Mouse (Mus musculus) forebrain, embryonic 11.5 days (tissue): ENCODE results near the gene Ruvbl1. TPM values are rescaled to one million over a fixed set of nuclear protein-coding genes. Genes with fewer than 3 reads are reported as not detected.

Experiments
- ATAC-seq: fragments of 200-750 bp; cut with Nextera tagmentation; replicated peaks from 2 replicates; pipeline ENCODE4 v1.8.0; 2017; ENCODE audit warnings: moderate TSS enrichment; ENCODE audit not compliant: low FRiP score
- DNase-seq: peaks from one replicate; pipeline ENCODE4 v3.0.0-alpha.2; 2017; ENCODE audit warnings: low spot score
- H3K27ac ChIP-seq: fragments of 300-500 bp; sonication (generic); 2 replicates; pipeline ENCODE4 v1.5.1; 2014; ENCODE audit warnings: low read depth, low read length
- H3K27me3 ChIP-seq: fragments of 300-500 bp; sonication (generic); 2 replicates; pipeline ENCODE4 v1.6.1; 2014; ENCODE audit warnings: mild to moderate bottlenecking, low read length, mixed read lengths; ENCODE audit not compliant: control insufficient read depth, insufficient read depth
- H3K36me3 ChIP-seq: fragments of 300-500 bp; sonication (generic); 2 replicates; pipeline ENCODE4 v1.6.1; 2014; ENCODE audit warnings: mild to moderate bottlenecking, low read length, moderate library complexity, mixed read lengths; ENCODE audit not compliant: control insufficient read depth, insufficient read depth
- H3K4me1 ChIP-seq: fragments of 300-500 bp; sonication (generic); replicated peaks from 2 replicates; pipeline ENCODE4 v1.6.1; 2014; ENCODE audit warnings: low read length, mixed read lengths; ENCODE audit not compliant: control insufficient read depth, insufficient read depth
- H3K4me2 ChIP-seq: fragments of 300-500 bp; sonication (generic); 2 replicates; pipeline ENCODE4 v1.6.1; 2014; ENCODE audit warnings: low read depth, mild to moderate bottlenecking, low read length, moderate library complexity, mixed read lengths; ENCODE audit not compliant: severe bottlenecking
- H3K4me3 ChIP-seq: fragments of 300-500 bp; sonication (generic); 2 replicates; pipeline ENCODE4 v1.5.1; 2014; ENCODE audit warnings: low read depth, low read length
- H3K9ac ChIP-seq: fragments of 300-500 bp; sonication (generic); 2 replicates; pipeline ENCODE4 v1.6.1; 2014; ENCODE audit warnings: low read length
- H3K9me3 ChIP-seq: fragments of 300-500 bp; sonication (generic); 2 replicates; pipeline ENCODE4 v1.6.1; 2016; ENCODE audit warnings: low read length, mixed read lengths; ENCODE audit not compliant: control insufficient read depth
- WGBS: fragments of 180-500 bp; shearing (Covaris S2); extraction: QIAGEN DNeasy Blood & Tissue Kit; methylation state at CpG from one replicate; pipeline ENCODE4 v1.1.7; 2014; 5-methylcytosine and 5-hydroxymethylcytosine counted together
- polyA plus RNA-seq: library from polyadenylated mRNA; unstranded; fragments of >200 nt; fragmentation: Nextera tagmentation; extraction: Ambion mirVana; gene quantifications from 2 replicates; pipeline ENCODE4 v1.2.1, GENCODE M21; 2014

Gene Ruvbl1
- polyA plus RNA-seq, 1 experiment from 2014 or later: 166 TPM

- ATAC-seq: no peak
- peaks cover 7% of the 10 kb centered on the region; the same call in 1 of the 2 replicates for H3K36me3 ChIP-seq
These were observed 20.2 kb downstream of the Ruvbl1 start for GRCm38 (mm10) chr6:88485378-88485777.

GRCm38 (mm10) chr6:88486893-88487292 lies 21.7 kb downstream of the Ruvbl1 start:
- DNase-seq: peak; percentile 70

More at GRCm38 (mm10) chr6:88485378-88485777, 20.2 kb downstream of the Ruvbl1 start:
- DNase-seq: no peak
- no peak overlapping the region for H3K9ac ChIP-seq
- no peaks in the 10 kb centered on the region for H3K9me3 ChIP-seq
- no peak overlapping the region for H3K4me3 ChIP-seq
- H3K4me1 ChIP-seq: no peaks in the 10 kb centered on the region
- 90% methylated on average over 6 of the region's 6 CpGs for WGBS
- H3K27ac ChIP-seq: no peak overlapping the region
- no peaks in the 10 kb centered on the region for H3K27me3 ChIP-seq
- no peak overlapping the region for H3K4me2 ChIP-seq

GRCm38 (mm10) chr6:88489026-88489425 lies 23.8 kb downstream of the Ruvbl1 start:
- Histone ChIP-seq H3K9me3 (no peaks in the 10 kb centered on the region), H3K27ac (no peak overlapping the region), H3K27me3 (no peaks in the 10 kb centered on the region), H3K4me3 (no peak overlapping the region), H3K36me3 (peaks cover 2% of the 10 kb centered on the region; the same call in 1 of the 2 replicates), H3K4me1 (no peaks in the 10 kb centered on the region), H3K4me2 (no peak overlapping the region), H3K9ac (no peak overlapping the region)
- WGBS: 94% methylated on average over 7 of the region's 7 CpGs
- no peak for ATAC-seq
- DNase-seq: no peak

More at GRCm38 (mm10) chr6:88486893-88487292, 21.7 kb downstream of the Ruvbl1 start:
- ATAC-seq: no peak
- Histone ChIP-seq H3K27me3 (no peaks in the 10 kb centered on the region), H3K4me2 (no peak overlapping the region), H3K9me3 (no peaks in the 10 kb centered on the region), H3K4me3 (no peak overlapping the region), H3K9ac (no peak overlapping the region), H3K4me1 (no peaks in the 10 kb centered on the region), H3K27ac (no peak overlapping the region), H3K36me3 (peaks cover 7% of the 10 kb centered on the region; the same call in 1 of the 2 replicates)
- 92% methylated on average over 8 of the region's 8 CpGs for WGBS

- Histone ChIP-seq H3K27me3 (no peaks in the 10 kb centered on the region), H3K9me3 (no peaks in the 10 kb centered on the region), H3K9ac (no peak overlapping the region), H3K36me3 (peaks cover 2% of the 10 kb centered on the region; the same call in 1 of the 2 replicates), H3K4me2 (no peak overlapping the region), H3K27ac (no peak overlapping the region), H3K4me1 (no peaks in the 10 kb centered on the region), H3K4me3 (no peak overlapping the region)
- WGBS: 92% methylated on average over 6 of the region's 6 CpGs
- no peak for DNase-seq
- ATAC-seq: no peak
These were observed 24.6 kb downstream of the Ruvbl1 start for GRCm38 (mm10) chr6:88489834-88490233.

GRCm38 (mm10) chr6:88490629-88491354 lies 25.6 kb downstream of the Ruvbl1 start:
- Histone ChIP-seq H3K4me2 (no peak overlapping the region), H3K4me1 (no peaks in the 10 kb centered on the region), H3K9ac (no peak overlapping the region), H3K27ac (no peak overlapping the region), H3K36me3 (peaks cover 2% of the 10 kb centered on the region; the same call in 1 of the 2 replicates), H3K9me3 (no peaks in the 10 kb centered on the region), H3K4me3 (no peak overlapping the region), H3K27me3 (no peaks in the 10 kb centered on the region)
- no peak for DNase-seq
- WGBS: 92% methylated on average over 12 of the region's 12 CpGs
- ATAC-seq: no peak

GRCm38 (mm10) chr6:88493712-88494111 lies 28.5 kb downstream of the Ruvbl1 start:
- no peaks in the 10 kb centered on the region for H3K9me3 ChIP-seq
- H3K27me3 ChIP-seq: no peaks in the 10 kb centered on the region
- DNase-seq (no peak), ATAC-seq (no peak)
- no peaks in the 10 kb centered on the region for H3K4me1 ChIP-seq
- 92% methylated on average over 6 of the region's 6 CpGs for WGBS
- no peak overlapping the region for H3K4me2 ChIP-seq
- no peak overlapping the region for H3K9ac ChIP-seq
- H3K36me3 ChIP-seq: peaks cover 2% of the 10 kb centered on the region; the same call in 1 of the 2 replicates
- no peak overlapping the region for H3K4me3 ChIP-seq
- H3K27ac ChIP-seq: no peak overlapping the region

- no peak overlapping the region for H3K27ac ChIP-seq
- ATAC-seq: peak; percentile 79
- peak; percentile 90 for DNase-seq
These were observed 34.5 kb downstream of the Ruvbl1 start for GRCm38 (mm10) chr6:88499481-88500404.

GRCm38 (mm10) chr6:88500405-88500767 lies 35.2 kb downstream of the Ruvbl1 start:
- Histone ChIP-seq H3K9me3 (no peaks in the 10 kb centered on the region), H3K9ac (peak overlapping the region; percentile 63; the same call in 1 of the 2 replicates), H3K4me1 (peaks cover 5% of the 10 kb centered on the region; the same call in 1 of the 2 replicates), H3K27ac (no peak overlapping the region), H3K4me2 (peak overlapping the region; percentile 98), H3K4me3 (peak overlapping the region; percentile 54), H3K36me3 (peaks cover 2% of the 10 kb centered on the region; the same call in 1 of the 2 replicates), H3K27me3 (no peaks in the 10 kb centered on the region)
- ATAC-seq: no peak
- WGBS: 10% methylated on average over 3 of the region's 3 CpGs
- no peak for DNase-seq

More at GRCm38 (mm10) chr6:88499481-88500404, 34.5 kb downstream of the Ruvbl1 start:
- Histone ChIP-seq H3K4me3 (peak overlapping the region; percentile 54), H3K36me3 (peaks cover 2% of the 10 kb centered on the region; the same call in 1 of the 2 replicates), H3K9ac (peak overlapping the region; percentile 63), H3K4me1 (peaks cover 5% of the 10 kb centered on the region; the same call in 1 of the 2 replicates), H3K27me3 (no peaks in the 10 kb centered on the region), H3K9me3 (no peaks in the 10 kb centered on the region), H3K4me2 (peak overlapping the region; percentile 98)
- WGBS: 3% methylated on average over 76 of the region's 76 CpGs
